ENCODE assay signal across 10 mouse cellular contexts in the genomic region with DNA sequence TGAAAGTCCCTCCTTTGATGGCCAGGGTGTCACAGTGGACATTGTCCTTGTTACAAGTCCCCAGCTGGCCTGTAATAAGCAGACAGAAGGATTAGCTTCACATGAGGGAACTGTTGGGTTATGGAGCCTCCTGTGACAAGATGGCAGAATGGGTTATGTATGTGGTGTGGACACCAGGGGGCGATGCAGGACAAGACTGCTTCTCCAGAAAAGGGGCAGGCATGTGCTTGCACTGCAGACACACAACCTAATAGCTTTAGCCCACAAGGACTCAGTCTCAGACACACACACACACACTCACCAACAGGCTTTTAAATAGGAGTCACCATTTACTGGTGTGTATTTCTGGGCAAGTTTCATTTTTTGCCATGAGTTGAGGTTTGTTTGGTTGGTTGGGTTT. TPM values are rescaled to one million over a fixed set of nuclear protein-coding genes. Genes with fewer than 3 reads are reported as not detected.
DNase-seq lines count a peak whose midpoint lies in the region; ATAC-seq and TF ChIP-seq lines count a peak whose summit lies in the region.
"Had no signal": no experiment of that assay in that cellular context is flagged by ENCODE, and none has a peak within 500 bp of the region (broad histone marks: within the 10 kb centered on the region; RNA-seq: fewer than 3 reads in every experiment).

No protein-coding gene starts in this region.

- no peaks in the 10 kb centered on the region for H3K27me3 ChIP-seq in thymus, adult 2 months (ENCODE audit: control insufficient read depth, insufficient read depth, low read length)
- H3K27me3 ChIP-seq in lung, embryonic 16.5 days (ENCODE audit: control insufficient read depth, insufficient read depth, low read depth, low read length) = no peaks in the 10 kb centered on the region
- H3K27me3 ChIP-seq: limb, embryonic 12.5 days had no signal

- peak; percentile 7 for DNase-seq in gastrocnemius, adult 18-20 months (ENCODE audit: low spot score)
- DNase-seq in gastrocnemius, adult 8-10 months (ENCODE audit: low spot score in 2 of 2) = no peak
- peak; percentile 37 for DNase-seq in thymus, adult 2 months
- DNase-seq in thymus, adult 18-20 months = no peak
- DNase-seq in heart, postnatal 4 days = peak; percentile 64
- DNase-seq in testis, postnatal 14 days (ENCODE audit: low spot score) = peak; percentile 15

- no peak overlapping the region for H3K9ac ChIP-seq in lung, embryonic 16.5 days (ENCODE audit: low read length)
- H3K9ac ChIP-seq: limb, embryonic 12.5 days had no signal

- H3K36me3 ChIP-seq in thymus, adult 2 months (ENCODE audit: control insufficient read depth, insufficient read depth, low read length) = no peaks in the 10 kb centered on the region
- H3K36me3 ChIP-seq in lung, embryonic 16.5 days (ENCODE audit: control insufficient read depth, insufficient read depth, low read length) = no peaks in the 10 kb centered on the region
- H3K36me3 ChIP-seq: limb, embryonic 12.5 days had no signal

- H3K9me3 ChIP-seq in lung, embryonic 16.5 days (ENCODE audit: control insufficient read depth, low read length) = no peaks in the 10 kb centered on the region

- H3K4me2 ChIP-seq in lung, embryonic 16.5 days (ENCODE audit: low read depth, low read length) = no peak overlapping the region
- H3K4me2 ChIP-seq: limb, embryonic 12.5 days had no signal

- peak; percentile 29; the same call in 1 of the 2 replicates for TF ChIP-seq CTCF in thymus, adult 2 months (IDR thresholded peaks at IDR 0.05; ENCODE audit: borderline replicate concordance, control insufficient read depth, extremely low read depth, insufficient read depth, low read length, poor library complexity)

- H3K4me3 ChIP-seq in thymus, adult 2 months (ENCODE audit: control insufficient read depth, insufficient read depth, low read length) = no peak overlapping the region
- no peak overlapping the region for H3K4me3 ChIP-seq in lung, embryonic 16.5 days (ENCODE audit: low read length)
- H3K4me3 ChIP-seq: limb, embryonic 12.5 days had no signal

- ATAC-seq in common myeloid progenitor, adult 5-6 weeks (replicated peaks; ENCODE audit: low read depth, poor library complexity, severe bottlenecking) = peak; percentile 86
- 0 out of 2 replicates have a peak, but pooled peaks have one; percentile 28 for ATAC-seq in lung, embryonic 16.5 days (ENCODE audit: low read depth)

- no peaks in the 10 kb centered on the region for H3K4me1 ChIP-seq in thymus, adult 2 months (replicated peaks; ENCODE audit: control insufficient read depth, insufficient read depth, low read length)
- H3K4me1 ChIP-seq in lung, embryonic 16.5 days (replicated peaks; ENCODE audit: control insufficient read depth, insufficient read depth, low read length) = no peaks in the 10 kb centered on the region
- H3K4me1 ChIP-seq: limb, embryonic 12.5 days had no signal

- WGBS in thymus, adult 2 months = 11% methylated on average over 1 of the region's 1 CpGs
- WGBS in lung, embryonic 16.5 days = 6% methylated on average over 1 of the region's 1 CpGs

- no peak overlapping the region for H3K27ac ChIP-seq in thymus, adult 2 months (ENCODE audit: control insufficient read depth, insufficient read depth, low read length)
- no peak overlapping the region for H3K27ac ChIP-seq in lung, embryonic 16.5 days (ENCODE audit: low read length)
- H3K27ac ChIP-seq: limb, embryonic 12.5 days had no signal

- no peak for TF ChIP-seq POLR2A in thymus, adult 2 months (IDR thresholded peaks at IDR 0.05; ENCODE audit: control insufficient read depth, extremely low read depth, insufficient read depth, low read length, poor library complexity)

RNA-seq across cellular contexts. Expression of gene Ces3b, which starts 16.8 kb away (rescaled TPM):
- total RNA-seq in gastrocnemius, adult 18-20 months (2021) = under 1 TPM in 1 of 2 experiments, not detected in 1; 0.12 TPM
- total RNA-seq in gastrocnemius, adult 8-10 months (2022) = not detected
- 0.07 and 0.51 TPM in 2 replicates for polyA plus RNA-seq in thymus, adult 2 months (2012; rRNA removed)
- total RNA-seq in common myeloid progenitor, adult 5-6 weeks (2017) = not detected in 2 replicates
- total RNA-seq in heart, postnatal 4 days (2021) = not detected
- polyA plus RNA-seq in lung, embryonic 16.5 days (2015; fragmentation: Nextera tagmentation; extraction: Ambion mirVana) = not detected in 2 replicates
- polyA plus RNA-seq: limb, embryonic 12.5 days; stomach, embryonic 16.5 days had no signal

RNA-seq across cellular contexts. Expression of gene Ces3a, which starts 18.4 kb away (rescaled TPM):
- under 1 TPM in 1 of 2 experiments, not detected in 1; 0.57 TPM for total RNA-seq in gastrocnemius, adult 18-20 months (2021)
- not detected for total RNA-seq in gastrocnemius, adult 8-10 months (2022)
- 0.13 and 1.2 TPM in 2 replicates for polyA plus RNA-seq in thymus, adult 2 months (2012; rRNA removed)
- not detected in 2 replicates for total RNA-seq in common myeloid progenitor, adult 5-6 weeks (2017)
- total RNA-seq in heart, postnatal 4 days (2021) = not detected
- not detected in 2 replicates for polyA plus RNA-seq in lung, embryonic 16.5 days (2015; fragmentation: Nextera tagmentation; extraction: Ambion mirVana)
- polyA plus RNA-seq: limb, embryonic 12.5 days; stomach, embryonic 16.5 days had no signal

Comparison
In these comparisons a context has a peak if more than half of its experiments do, and no peak if none do; other contexts are left out.
1. DNase-seq: peak in gastrocnemius, adult 18-20 months (single experiment), thymus, adult 2 months (single experiment), heart, postnatal 4 days (single experiment) and testis, postnatal 14 days (single experiment); none in gastrocnemius, adult 8-10 months (0 of 2) and thymus, adult 18-20 months (0 of 2).